Mouse (Mus musculus): Measurements from ENCODE around the gene Lrrc63. TPM values are rescaled to one million over a fixed set of nuclear protein-coding genes. Genes with fewer than 3 reads are reported as not detected.

Lrrc63 gene
- not detected in 2 replicates for polyA plus RNA-seq (2011; ENCODE audit: insufficient read length, low read depth, missing spikeins)

DNA sequence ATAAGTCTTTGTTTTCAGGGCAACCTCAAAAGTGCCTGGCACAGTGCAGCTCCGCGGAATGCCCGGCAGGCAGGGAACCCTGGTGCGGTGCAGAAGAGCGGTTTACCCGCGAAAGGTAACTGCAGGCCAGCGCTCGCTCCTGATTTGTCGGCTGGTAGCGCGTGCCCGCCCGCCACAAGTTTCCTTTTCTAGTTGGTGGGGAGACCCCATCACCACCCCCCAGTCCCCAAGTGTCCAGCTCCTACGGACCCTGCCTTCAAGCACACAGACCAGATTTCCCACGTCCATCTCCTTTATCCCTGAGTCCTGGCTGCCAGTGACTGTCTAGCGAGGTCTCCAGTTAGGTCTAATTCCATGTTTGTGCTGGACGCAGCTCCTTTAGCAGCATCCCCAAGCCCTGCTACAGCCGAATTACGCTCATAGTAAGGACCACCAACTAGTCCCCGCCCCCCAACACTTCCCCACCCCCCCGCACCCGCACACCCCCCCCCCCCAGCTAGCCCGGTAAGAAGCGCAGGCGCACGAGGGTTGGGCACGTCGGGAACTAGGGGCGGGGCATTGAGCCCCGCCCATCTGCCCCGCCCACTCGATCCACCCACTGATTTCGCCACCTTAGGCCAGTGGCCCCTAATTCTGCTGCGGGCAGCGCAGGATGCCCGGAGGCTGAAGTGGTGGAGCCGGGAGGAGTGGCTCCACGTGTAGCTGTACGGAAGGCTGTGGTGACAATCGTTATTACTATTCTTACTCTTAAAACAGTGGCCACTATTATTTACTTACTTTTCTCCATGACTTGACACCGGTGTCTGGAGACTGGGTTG, at the start of gene Lrrc63, which contains the start of gene Lcp1:
TSS of gene Lrrc63 (minus strand) at position 381 of the 818 bp plus-strand sequence.
TSS of gene Lcp1 (plus strand) at position 601 of the 818 bp plus-strand sequence.
- no peak within 1 kb of the TSS for H3K27ac ChIP-seq (ENCODE audit: insufficient read depth, low read length)
- TF ChIP-seq CTCF (IDR thresholded peaks at IDR 0.05; ENCODE audit: borderline replicate concordance, insufficient read depth, low read length): no peak
- no peak for TF ChIP-seq POLR2A (IDR thresholded peaks at IDR 0.05; ENCODE audit: low read depth, low read length)
- H3K4me1 ChIP-seq (ENCODE audit: control insufficient read depth, insufficient read depth, low read length): no peaks in the 10 kb centered on the region
- H3K4me3 ChIP-seq (ENCODE audit: insufficient read depth, low read length): peak within 1 kb of the TSS; percentile 62

DNA sequence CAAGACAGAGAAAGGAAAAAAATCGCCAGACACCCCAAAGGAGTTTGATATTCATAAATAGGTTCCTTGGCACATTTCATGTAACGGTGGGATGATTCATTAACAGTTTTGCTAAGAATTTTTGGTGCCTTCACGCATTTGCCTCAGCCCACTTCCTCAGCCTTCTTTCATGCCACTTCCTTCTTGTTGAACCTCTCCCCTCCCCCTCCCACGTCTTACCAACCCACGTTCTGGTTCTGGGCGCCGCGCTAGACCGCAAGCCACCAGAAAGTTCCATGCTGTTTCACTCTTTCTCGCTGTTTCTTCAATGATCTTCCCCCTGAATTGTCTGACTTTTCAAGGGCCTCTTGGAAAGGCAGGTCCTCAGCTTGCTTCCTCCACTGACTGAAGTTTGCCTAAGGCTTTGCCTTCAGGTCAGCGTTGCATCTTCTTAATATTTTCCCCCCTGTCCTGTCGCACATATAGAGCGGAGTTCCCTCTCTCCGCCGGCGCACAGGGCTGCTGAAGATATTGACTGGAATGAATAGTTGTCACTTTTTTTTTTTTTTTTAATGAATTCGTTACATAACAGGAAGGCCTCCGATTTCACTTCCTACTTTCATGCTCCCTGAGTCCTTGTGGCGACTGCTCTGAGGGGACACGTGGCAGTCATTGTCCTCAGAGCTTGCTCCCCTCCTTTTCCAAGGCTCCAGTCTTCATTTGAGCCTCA, 48.7 kb upstream of the Lrrc63 start:
- TF ChIP-seq POLR2A (IDR thresholded peaks at IDR 0.05; ENCODE audit: low read depth, low read length): no peak
- H3K4me3 ChIP-seq (ENCODE audit: insufficient read depth, low read length): no peak overlapping the region
- H3K4me1 ChIP-seq (ENCODE audit: control insufficient read depth, insufficient read depth, low read length): no peaks in the 10 kb centered on the region
- H3K27ac ChIP-seq (ENCODE audit: insufficient read depth, low read length): no peak overlapping the region

DNA sequence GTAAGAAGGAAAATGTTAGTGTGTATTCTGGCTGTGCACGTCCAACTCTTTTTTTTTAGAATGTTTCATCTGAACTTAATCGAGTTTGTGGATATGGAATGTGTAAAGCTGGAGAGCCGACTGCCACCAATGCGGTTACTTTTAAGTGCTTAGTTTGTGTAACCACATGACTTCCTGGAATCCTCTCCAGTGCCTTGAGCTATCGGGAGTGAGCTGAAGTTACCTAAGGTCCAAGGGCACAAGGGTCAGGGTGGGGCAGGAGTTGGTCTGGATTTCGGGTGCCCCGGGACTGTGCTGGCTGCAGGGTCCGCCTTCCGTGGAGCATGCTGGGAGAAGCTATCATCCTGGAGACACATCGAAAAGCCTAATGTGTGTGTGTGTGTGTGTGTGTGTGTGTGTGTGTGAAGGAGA, 48.1 kb upstream of the Lrrc63 start:
- Histone ChIP-seq H3K27ac (ENCODE audit: insufficient read depth, low read length) (no peak overlapping the region), H3K4me3 (ENCODE audit: insufficient read depth, low read length) (no peak overlapping the region), H3K4me1 (ENCODE audit: control insufficient read depth, insufficient read depth, low read length) (no peaks in the 10 kb centered on the region)
- TF ChIP-seq POLR2A (IDR thresholded peaks at IDR 0.05; ENCODE audit: low read depth, low read length): no peak
- no peak for TF ChIP-seq CTCF (IDR thresholded peaks at IDR 0.05; ENCODE audit: borderline replicate concordance, insufficient read depth, low read length)

DNA sequence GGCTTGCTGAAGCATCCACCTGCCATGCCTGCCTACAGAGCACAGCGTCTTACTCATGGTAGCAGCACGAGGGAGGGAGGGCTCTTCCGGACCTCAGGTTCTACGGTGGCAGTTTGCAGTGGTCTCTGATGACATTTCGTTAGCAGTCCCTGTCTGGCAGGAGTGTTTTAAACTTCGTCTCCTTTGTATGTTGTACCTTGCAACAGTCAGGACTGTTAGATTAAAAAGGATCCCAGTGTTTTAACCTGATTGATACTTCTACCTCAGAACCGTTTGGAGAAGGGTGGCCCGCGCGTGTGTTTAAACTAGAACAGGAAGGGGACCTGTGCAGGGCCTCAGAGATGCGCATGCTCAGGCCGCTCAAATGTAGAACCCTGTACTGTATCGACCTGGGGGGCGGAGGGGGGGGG, 47.7 kb upstream of the Lrrc63 start:
- no peaks in the 10 kb centered on the region for H3K4me1 ChIP-seq (ENCODE audit: control insufficient read depth, insufficient read depth, low read length)
- H3K4me3 ChIP-seq (ENCODE audit: insufficient read depth, low read length): no peak overlapping the region
- no peak overlapping the region for H3K27ac ChIP-seq (ENCODE audit: insufficient read depth, low read length)
- TF ChIP-seq CTCF (IDR thresholded peaks at IDR 0.05; ENCODE audit: borderline replicate concordance, insufficient read depth, low read length): no peak
- TF ChIP-seq POLR2A (IDR thresholded peaks at IDR 0.05; ENCODE audit: low read depth, low read length): no peak

DNA sequence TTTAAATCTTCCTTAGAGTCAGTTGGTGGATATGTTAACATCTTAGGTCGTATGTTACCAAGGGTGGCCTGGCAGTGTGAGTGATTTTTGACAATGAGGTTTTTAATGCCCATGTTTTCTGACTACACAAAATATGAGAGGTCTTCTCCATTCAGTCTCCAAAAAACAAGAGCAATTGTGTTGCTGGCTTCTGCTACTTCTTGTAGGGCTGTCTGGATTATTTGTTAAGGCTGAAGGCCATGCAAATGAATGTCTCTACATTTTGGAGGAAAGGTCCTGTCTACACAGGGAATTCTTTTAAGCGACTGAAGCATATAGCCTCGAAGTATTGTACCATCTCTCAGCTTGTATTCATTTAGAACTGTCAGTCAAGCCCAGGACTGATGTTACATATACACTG, 46.7 kb upstream of the Lrrc63 start:
- no peaks in the 10 kb centered on the region for H3K4me1 ChIP-seq (ENCODE audit: control insufficient read depth, insufficient read depth, low read length)
- TF ChIP-seq CTCF (IDR thresholded peaks at IDR 0.05; ENCODE audit: borderline replicate concordance, insufficient read depth, low read length) (no peak), POLR2A (IDR thresholded peaks at IDR 0.05; ENCODE audit: low read depth, low read length) (no peak)
- no peak overlapping the region for H3K27ac ChIP-seq (ENCODE audit: insufficient read depth, low read length)
- H3K4me3 ChIP-seq (ENCODE audit: insufficient read depth, low read length): no peak overlapping the region

DNA sequence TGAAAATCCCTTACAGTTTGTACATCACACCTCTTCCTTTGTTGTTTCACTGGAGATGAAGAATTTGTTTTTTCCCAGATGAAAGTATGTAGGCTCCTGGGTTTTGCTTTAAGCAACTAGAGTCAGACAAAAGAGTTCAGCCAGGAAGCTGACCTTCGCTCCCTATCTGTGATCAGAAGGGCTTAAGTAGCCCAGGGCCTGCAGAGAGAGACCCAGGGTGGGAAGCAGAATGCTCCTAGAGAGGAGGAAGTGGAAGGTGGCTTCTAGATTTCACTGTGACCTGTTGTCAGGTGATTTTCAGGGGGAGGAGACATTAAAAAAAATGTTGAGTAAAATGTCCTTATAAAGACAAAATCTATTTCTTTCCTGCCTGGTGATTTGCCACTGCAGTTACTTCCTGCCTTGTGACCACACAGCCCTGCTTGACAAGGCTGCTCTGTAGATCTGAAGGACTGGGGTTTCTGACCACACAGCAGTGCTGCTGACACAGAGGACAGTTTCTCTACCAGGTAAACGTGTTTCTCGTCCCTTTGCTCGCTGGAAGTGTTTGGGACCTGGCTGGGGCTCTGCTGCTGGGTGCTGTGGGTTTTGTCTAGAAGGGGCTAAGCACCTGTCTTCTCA, 45.9 kb upstream of the Lrrc63 start:
- H3K27ac ChIP-seq (ENCODE audit: insufficient read depth, low read length): no peak overlapping the region
- H3K4me1 ChIP-seq (ENCODE audit: control insufficient read depth, insufficient read depth, low read length): no peaks in the 10 kb centered on the region
- TF ChIP-seq CTCF (IDR thresholded peaks at IDR 0.05; ENCODE audit: borderline replicate concordance, insufficient read depth, low read length) (no peak), POLR2A (IDR thresholded peaks at IDR 0.05; ENCODE audit: low read depth, low read length) (no peak)
- H3K4me3 ChIP-seq (ENCODE audit: insufficient read depth, low read length): no peak overlapping the region

DNA sequence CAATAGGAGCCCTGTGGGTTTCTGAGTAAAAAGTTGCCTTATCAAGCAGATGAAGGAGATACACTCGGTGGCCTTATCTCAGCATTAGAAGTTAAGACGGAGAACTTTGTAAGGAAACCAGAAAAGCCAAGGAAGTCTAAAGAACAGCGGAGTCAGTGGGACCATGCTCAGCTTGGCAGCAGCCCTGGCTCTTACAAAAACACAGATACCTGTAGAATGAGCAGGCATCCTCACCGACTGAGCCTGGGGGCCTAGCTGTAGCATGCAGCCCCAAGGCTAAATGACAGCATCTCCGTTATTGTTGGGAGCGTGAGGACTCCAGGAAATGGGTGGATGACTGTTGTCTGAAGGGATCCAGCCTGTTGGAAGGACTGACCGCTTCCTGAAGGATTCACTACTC, 45.1 kb upstream of the Lrrc63 start:
- Histone ChIP-seq H3K4me1 (ENCODE audit: control insufficient read depth, insufficient read depth, low read length) (no peaks in the 10 kb centered on the region), H3K4me3 (ENCODE audit: insufficient read depth, low read length) (no peak overlapping the region), H3K27ac (ENCODE audit: insufficient read depth, low read length) (no peak overlapping the region)
- no peak for TF ChIP-seq CTCF (IDR thresholded peaks at IDR 0.05; ENCODE audit: borderline replicate concordance, insufficient read depth, low read length)
- TF ChIP-seq POLR2A (IDR thresholded peaks at IDR 0.05; ENCODE audit: low read depth, low read length): no peak

DNA sequence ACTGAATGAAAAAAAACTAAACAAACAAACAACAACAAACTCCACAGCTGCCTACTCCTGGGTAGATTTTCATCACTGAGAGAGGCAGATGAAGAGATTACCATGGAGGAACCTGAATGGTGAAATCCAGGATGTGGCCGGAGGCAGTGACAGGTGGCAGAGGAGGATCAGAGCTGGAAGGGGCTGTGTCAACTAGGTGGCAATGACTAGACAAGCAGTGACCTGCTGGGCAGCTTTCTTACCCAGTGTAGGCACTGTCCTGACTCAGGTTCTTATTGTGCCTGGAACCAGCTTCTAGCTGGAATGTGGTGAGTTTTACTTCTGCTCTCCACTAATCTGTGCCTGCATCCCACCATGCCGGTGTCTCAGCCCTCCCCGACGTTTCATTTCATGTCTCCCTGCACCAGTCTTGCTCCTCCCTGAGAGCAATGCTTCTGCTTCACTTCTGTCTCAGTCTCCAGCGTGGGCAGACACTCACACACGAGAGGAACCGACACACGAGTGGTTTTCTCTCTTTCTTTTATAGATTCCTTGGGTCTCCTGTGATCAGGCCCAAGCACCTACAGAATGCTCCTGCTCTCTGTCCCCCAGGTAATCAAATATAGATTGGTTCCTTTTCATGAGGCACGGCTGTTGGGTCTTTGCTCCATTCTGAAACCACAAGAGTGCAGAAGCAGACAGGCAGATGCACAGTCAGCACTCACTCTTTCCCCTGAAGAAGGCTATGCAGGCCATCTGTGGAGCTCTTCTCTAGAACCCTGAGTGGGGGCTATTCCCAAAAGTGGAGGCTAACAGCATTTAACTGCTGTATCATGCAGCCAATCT, 44.3 kb upstream of the Lrrc63 start:
- no peaks in the 10 kb centered on the region for H3K4me1 ChIP-seq (ENCODE audit: control insufficient read depth, insufficient read depth, low read length)
- H3K4me3 ChIP-seq (ENCODE audit: insufficient read depth, low read length): no peak overlapping the region
- no peak for TF ChIP-seq CTCF (IDR thresholded peaks at IDR 0.05; ENCODE audit: borderline replicate concordance, insufficient read depth, low read length)
- no peak for TF ChIP-seq POLR2A (IDR thresholded peaks at IDR 0.05; ENCODE audit: low read depth, low read length)
- H3K27ac ChIP-seq (ENCODE audit: insufficient read depth, low read length): no peak overlapping the region

DNA sequence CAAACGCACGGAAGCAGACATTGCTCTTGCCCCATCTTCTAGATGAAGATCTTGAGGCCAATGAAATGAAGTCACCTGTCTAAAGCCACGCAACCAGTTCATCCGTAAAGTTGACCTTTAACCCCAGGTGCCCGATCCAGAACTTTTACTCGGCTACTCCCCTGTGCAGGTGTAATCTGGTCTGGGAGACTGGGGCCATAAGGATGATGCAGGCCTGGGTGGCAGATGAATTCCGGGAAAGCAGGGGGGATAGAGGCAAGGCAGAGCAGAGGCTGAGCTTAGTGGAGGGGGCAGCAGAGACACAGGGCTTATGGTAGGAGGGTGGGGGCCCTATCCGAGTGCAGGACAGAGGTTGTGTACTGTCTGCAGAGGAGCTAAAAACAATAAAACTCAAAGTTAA, 43.6 kb upstream of the Lrrc63 start:
- Histone ChIP-seq H3K27ac (ENCODE audit: insufficient read depth, low read length) (no peak overlapping the region), H3K4me3 (ENCODE audit: insufficient read depth, low read length) (no peak overlapping the region), H3K4me1 (ENCODE audit: control insufficient read depth, insufficient read depth, low read length) (no peaks in the 10 kb centered on the region)
- TF ChIP-seq POLR2A (IDR thresholded peaks at IDR 0.05; ENCODE audit: low read depth, low read length) (no peak), CTCF (IDR thresholded peaks at IDR 0.05; ENCODE audit: borderline replicate concordance, insufficient read depth, low read length) (no peak)

All from embryonic fibroblast, embryonic 13.5 days (primary cell).